In the genomic region with DNA sequence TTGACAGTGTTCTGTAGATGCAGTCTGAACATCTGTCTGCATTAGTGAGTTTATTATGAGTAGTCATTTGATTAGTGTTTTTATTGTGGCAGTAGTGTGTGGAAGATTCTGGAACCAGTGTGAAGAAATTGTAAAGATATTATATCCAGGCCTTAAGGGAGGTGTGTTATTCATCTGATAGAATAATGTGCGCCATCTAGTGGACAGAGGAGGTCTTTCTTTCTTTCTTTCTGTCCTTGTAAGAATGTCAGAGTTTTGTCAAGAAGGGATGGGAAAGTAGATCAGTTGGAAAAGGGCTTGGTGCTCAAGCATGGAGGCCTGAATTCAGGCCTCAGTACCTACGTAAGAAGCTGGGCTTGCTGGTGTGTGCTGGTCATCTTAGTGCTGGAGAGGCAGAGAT, we compare ENCODE assay signal across 8 mouse cellular contexts.
DNase-seq lines count a peak whose midpoint lies in the region; ATAC-seq and TF ChIP-seq lines count a peak whose summit lies in the region.

No protein-coding gene starts in this region.

- no peak overlapping the region for H3K27ac ChIP-seq in midbrain, postnatal 0 days (ENCODE audit: low read depth, low read length)
- H3K27ac ChIP-seq in midbrain, embryonic 10.5 days (replicated peaks) = no peak overlapping the region

- intact Hi-C loops in heart, postnatal 10 days (cut with DNase I) = loop anchor here (2.0 to 5.0 kb wide), 3 partner anchors 270 to 725 kb away; no protein-coding TSS in a partner anchor

- ATAC-seq in midbrain, postnatal 0 days (ENCODE audit: low FRiP score) = no peak
- ATAC-seq in megakaryocyte progenitor cell, adult 5-6 weeks (replicated peaks; ENCODE audit: poor library complexity) = peak; percentile 61

- no peaks in the 10 kb centered on the region for H3K9me3 ChIP-seq in midbrain, postnatal 0 days (ENCODE audit: low read length)
- no peaks in the 10 kb centered on the region for H3K9me3 ChIP-seq in midbrain, embryonic 10.5 days (replicated peaks)

- peak; percentile 91 for TF ChIP-seq CTCF in midbrain, postnatal 0 days (IDR thresholded peaks at IDR 0.05)

- peak; percentile 21 to 47 for DNase-seq in heart, postnatal 10 days
- DNase-seq in heart, adult 11 months = no peak
- DNase-seq in midbrain, postnatal 0 days (ENCODE audit: low spot score) = peak; percentile 91
- no peak for DNase-seq in midbrain, embryonic 10.5 days (ENCODE audit: low spot score)
- peak; percentile 15 for DNase-seq in c-Kit-positive CD71-positive TER-119-negative erythroid progenitor cells, embryonic 14.5 days (ENCODE audit: low read depth)
- no peak for DNase-seq in thymus, postnatal 10 days (ENCODE audit: low spot score in 2 of 2)
- DNase-seq in adrenal gland, postnatal 25 days = no peak

- no peak overlapping the region for H3K4me3 ChIP-seq in midbrain, postnatal 0 days (ENCODE audit: low read depth, low read length)
- no peak overlapping the region for H3K4me3 ChIP-seq in midbrain, embryonic 10.5 days

- H3K4me2 ChIP-seq in midbrain, postnatal 0 days (ENCODE audit: low read depth, low read length, poor library complexity, severe bottlenecking) = no peak overlapping the region

- no peak overlapping the region for H3K9ac ChIP-seq in midbrain, postnatal 0 days (replicated peaks; ENCODE audit: low read length, poor library complexity, severe bottlenecking)

- H3K27me3 ChIP-seq in midbrain, postnatal 0 days (ENCODE audit: insufficient read depth, low read length) = no peaks in the 10 kb centered on the region
- no peaks in the 10 kb centered on the region for H3K27me3 ChIP-seq in midbrain, embryonic 10.5 days (ENCODE audit: low read depth, poor library complexity, severe bottlenecking)

- 13% methylated on average over 2 of the region's 2 CpGs for WGBS in midbrain, postnatal 0 days
- 20% methylated on average over 2 of the region's 2 CpGs for WGBS in midbrain, embryonic 10.5 days

- H3K4me1 ChIP-seq in midbrain, postnatal 0 days (ENCODE audit: insufficient read depth, low read length) = no peaks in the 10 kb centered on the region
- H3K4me1 ChIP-seq in midbrain, embryonic 10.5 days = no peaks in the 10 kb centered on the region; the same call in 1 of the 2 replicates

- no peaks in the 10 kb centered on the region for H3K36me3 ChIP-seq in midbrain, postnatal 0 days (ENCODE audit: insufficient read depth, low read length)
- no peaks in the 10 kb centered on the region for H3K36me3 ChIP-seq in midbrain, embryonic 10.5 days

Comparison
In these comparisons a context has a peak if more than half of its experiments do, and no peak if none do; other contexts are left out.
1. DNase-seq: peak in heart, postnatal 10 days (2 of 2), midbrain, postnatal 0 days (single experiment) and c-Kit-positive CD71-positive TER-119-negative erythroid progenitor cells, embryonic 14.5 days (single experiment); none in heart, adult 11 months (single experiment), midbrain, embryonic 10.5 days (single experiment), thymus, postnatal 10 days (0 of 2) and adrenal gland, postnatal 25 days (single experiment).